Mouse (Mus musculus): ENCODE measurements at regions not wholly inside any gene's neighbourhood (a gene's known extent, or its start where the extent isn't known, plus 50 kb on each side); places are given as distances from the start of the nearest gene placed in this dataset.

DNA sequence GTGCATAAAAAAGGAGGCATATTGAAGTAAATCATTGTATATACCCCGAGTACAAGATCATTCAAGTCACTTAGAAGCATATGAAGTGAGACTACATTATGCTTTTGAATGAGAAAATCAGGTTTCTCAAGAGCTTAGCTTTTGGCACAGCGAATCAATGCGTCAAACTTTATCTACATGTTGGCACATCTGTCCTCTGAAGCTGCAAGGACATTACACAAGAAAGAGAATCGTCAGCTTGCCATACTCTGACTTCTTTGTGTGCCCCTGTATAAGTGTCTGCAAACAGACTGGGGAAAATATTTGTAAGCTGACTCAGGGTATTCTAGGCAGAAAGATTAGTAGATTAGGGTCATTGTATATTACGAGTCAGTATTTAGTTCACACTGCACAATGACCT is 57.7 kb upstream of the F13a1 start:
- TF ChIP-seq CTCF (IDR thresholded peaks at IDR 0.05; ENCODE audit: low read depth, low read length): no peak
- no peak for TF ChIP-seq GATA1 (IDR thresholded peaks at IDR 0.05; ENCODE audit: borderline replicate concordance, low read length)
- no peak for TF ChIP-seq TAL1 (conservative IDR thresholded peaks at IDR 0.05; ENCODE audit: low read depth, low read length)
